In the genomic region with DNA sequence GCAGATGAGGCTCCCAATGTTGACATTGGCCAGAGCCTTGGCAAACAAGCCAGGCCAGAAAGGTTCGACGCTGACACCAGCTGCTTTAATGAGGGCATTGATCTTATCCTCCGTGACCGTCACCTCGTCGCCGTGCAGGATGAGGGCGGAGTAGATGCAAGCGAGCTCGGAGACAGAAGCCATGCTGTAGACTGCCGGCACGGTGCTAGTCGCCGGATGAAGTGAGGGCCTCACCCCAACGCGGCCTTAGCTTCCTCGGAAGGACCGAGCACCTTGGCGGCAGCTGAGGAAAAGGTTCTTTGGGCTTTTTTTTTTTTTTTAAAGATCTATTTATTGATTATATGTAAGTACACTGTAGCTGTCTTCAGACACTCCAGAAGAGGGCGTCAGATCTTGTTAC, we compare ENCODE assay signal across 8 mouse cellular contexts. TPM values are rescaled to one million over a fixed set of nuclear protein-coding genes. Genes with fewer than 3 reads are reported as not detected.
A peak's percentile ranks its signal among the peaks of the same experiment; 100 is the strongest.
DNase-seq lines count a peak whose midpoint lies in the region; ATAC-seq and TF ChIP-seq lines count a peak whose summit lies in the region.
"Not testable (repeated sequence)": the region's sequence is repeated elsewhere in the genome, so short reads cannot be mapped to it uniquely, and the experiment has no call there.

Gm10073 (minus strand) TSS at position 294 of the 400 bp plus-strand sequence.

- CTCF ChIA-PET in Patski (lab: Charles Lee) = not testable (repeated sequence)

- not testable (repeated sequence) for TF ChIP-seq CTCF in Patski (IDR thresholded peaks at IDR 0.05); layer of hippocampus, adult 2 months (conservative IDR thresholded peaks at IDR 0.05)

- 30% methylated on average over 19 of the region's 20 CpGs for WGBS in limb, embryonic 14.5 days
- 52% methylated on average over 20 of the region's 20 CpGs for WGBS in midbrain, embryonic 10.5 days

- not testable (repeated sequence) for H3K27me3 ChIP-seq in Patski; limb, embryonic 14.5 days (ENCODE audit: control insufficient read depth, insufficient read depth, low read length); midbrain, embryonic 10.5 days (ENCODE audit: low read depth, poor library complexity, severe bottlenecking)

- not testable (repeated sequence) for H3K4me1 ChIP-seq in limb, embryonic 14.5 days (ENCODE audit: control insufficient read depth, insufficient read depth, low read length)
- H3K4me1 ChIP-seq in midbrain, embryonic 10.5 days = peaks cover 33% of the 10 kb centered on the region

- H3K4me2 ChIP-seq in limb, embryonic 14.5 days (replicated peaks; ENCODE audit: low read depth, low read length, severe bottlenecking) = not testable (repeated sequence)

- not testable (repeated sequence) for H3K9ac ChIP-seq in limb, embryonic 14.5 days (ENCODE audit: low read depth, low read length, severe bottlenecking)

- not testable (repeated sequence) for H3K36me3 ChIP-seq in limb, embryonic 14.5 days (ENCODE audit: control insufficient read depth, insufficient read depth, low read length); midbrain, embryonic 10.5 days

- POLR2A ChIA-PET in Patski (lab: Charles Lee) = interaction anchor here (0.7 kb wide), 1 partner anchor 100 kb away, joined by 3 read pairs; no protein-coding TSS in a partner anchor

- H3K9me3 ChIP-seq in limb, embryonic 14.5 days (ENCODE audit: control insufficient read depth, low read length); midbrain, embryonic 10.5 days (replicated peaks): not testable (repeated sequence)

- not testable (repeated sequence) for H3K4me3 ChIP-seq in layer of hippocampus, adult 2 months; limb, embryonic 14.5 days (replicated peaks; ENCODE audit: low read length); midbrain, embryonic 10.5 days

- TF ChIP-seq POLR2A in limb, embryonic 14.5 days (IDR thresholded peaks at IDR 0.05; ENCODE audit: borderline replicate concordance, extremely low read depth, insufficient read depth, insufficient read length) = not testable (repeated sequence)

- DNase-seq in Patski (ENCODE audit: low read depth, low spot score); gonadal fat pad, adult 2 months (ENCODE audit: low read depth); heart, postnatal 4 days; layer of hippocampus, adult 2 months (ENCODE audit: low spot score in 2 of 2); limb, embryonic 14.5 days (ENCODE audit: low spot score); midbrain, embryonic 10.5 days (ENCODE audit: low spot score); thymus, postnatal 0 days (ENCODE audit: low spot score): not testable (repeated sequence)

- not testable (repeated sequence) for ATAC-seq in Patski; limb, embryonic 14.5 days (ENCODE audit: low FRiP score, low read depth)
- ATAC-seq in common myeloid progenitor, adult 5-6 weeks (replicated peaks; ENCODE audit: low read depth, poor library complexity, severe bottlenecking) = peak; percentile 53; the same call in 1 of the 2 replicates

- H3K27ac ChIP-seq in layer of hippocampus, adult 2 months; limb, embryonic 14.5 days (replicated peaks; ENCODE audit: low read depth, low read length): not testable (repeated sequence)
- H3K27ac ChIP-seq in midbrain, embryonic 10.5 days (replicated peaks) = peak within 1 kb of the TSS; percentile 49

- in situ Hi-C loops in Patski (cut with MboI; ENCODE audit: low pct_unique_long_range_greater_than_20kb) = not testable (repeated sequence)

RNA-seq across cellular contexts. Expression of gene Gm10073, which starts in this region (rescaled TPM):
- polyA plus RNA-seq in Patski (2021) = 34.6 TPM
- total RNA-seq in common myeloid progenitor, adult 5-6 weeks (2017) = 13.6 and 25.0 TPM in 2 replicates
- 51.3 and 132 TPM in 2 replicates for polyA plus RNA-seq in gonadal fat pad, adult 2 months (2012; rRNA removed)
- total RNA-seq in heart, postnatal 4 days (2021) = 100 to 1,000 TPM; 125 to 128 TPM
- 10 to 100 TPM; 90.4 to 97.5 TPM for total RNA-seq in layer of hippocampus, adult 2 months (2021)
- 27.8 and 43.1 TPM in 2 replicates for polyA plus RNA-seq in limb, embryonic 14.5 days (2012; rRNA removed)
- polyA plus RNA-seq in limb, embryonic 14.5 days (2014; fragmentation: Nextera tagmentation; extraction: Ambion mirVana) = 11.1 and 15.2 TPM in 2 replicates
- 5.7 and 7.1 TPM in 2 replicates for polyA plus RNA-seq in midbrain, embryonic 10.5 days (2016; fragmentation: Nextera tagmentation; extraction: Ambion mirVana)
- polyA plus RNA-seq in thymus, postnatal 0 days (2015; fragmentation: Nextera tagmentation; extraction: Ambion mirVana) = 11.8 and 15.3 TPM in 2 replicates
